Mouse (Mus musculus) monocyte, adult 2 months (primary cell): ENCODE results near the gene Rln1.

ENCODE experiments used
- DNase-seq, 2 experiments: peaks; one replicate each; pipeline ENCODE4 v3.0.0; 2022; ENCODE audit warnings: low spot score in 2 of 2, low read depth in 1 of 2

The Rln1 gene

GRCm38 (mm10) chr19:29362173-29362930 is 27.9 kb upstream of the Rln1 start:
- no peak for DNase-seq

DNA sequence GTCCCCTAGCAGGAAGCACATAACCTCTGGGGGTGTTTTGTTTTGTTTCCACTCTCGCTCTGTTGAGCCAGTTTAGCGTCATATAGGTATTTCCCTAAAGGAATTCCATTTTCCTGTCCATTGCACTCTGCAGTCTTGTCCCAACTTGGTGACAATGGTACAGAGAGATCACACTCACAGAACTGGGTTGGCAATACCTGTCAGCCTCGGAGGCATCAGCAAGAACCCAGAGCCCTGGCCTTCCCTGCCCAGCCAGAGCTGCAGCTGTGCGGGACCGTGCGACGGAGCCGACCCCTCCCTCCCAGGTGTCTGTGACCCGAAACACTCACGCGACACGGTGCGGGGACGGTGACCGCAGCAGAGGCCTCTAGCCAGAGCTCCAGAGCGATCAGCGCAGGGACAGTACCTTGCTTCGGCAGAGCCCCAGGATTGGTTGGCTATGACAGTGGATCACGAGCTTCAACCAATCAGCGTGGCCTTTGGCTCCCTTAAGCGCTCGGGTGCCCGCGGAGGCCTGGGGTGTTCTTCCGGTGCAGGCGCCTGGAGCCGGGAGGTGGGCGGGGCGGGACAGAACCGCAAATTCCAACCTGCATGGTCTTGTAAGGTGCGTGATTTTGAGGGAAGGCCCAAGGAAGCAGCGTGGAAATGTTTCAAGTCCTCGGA is 27.1 kb upstream of the Rln1 start:
- peak; percentile 31 to 69 for DNase-seq

GRCm38 (mm10) chr19:29360251-29360650 is 25.8 kb upstream of the Rln1 start:
- DNase-seq, result no peak

GRCm38 (mm10) chr19:29356281-29356680 is 21.8 kb upstream of the Rln1 start:
- DNase-seq, result no peak

- peak; percentile 50 to 74 for DNase-seq
These were observed 20.7 kb upstream of the Rln1 start for GRCm38 (mm10) chr19:29354895-29355877.

DNA sequence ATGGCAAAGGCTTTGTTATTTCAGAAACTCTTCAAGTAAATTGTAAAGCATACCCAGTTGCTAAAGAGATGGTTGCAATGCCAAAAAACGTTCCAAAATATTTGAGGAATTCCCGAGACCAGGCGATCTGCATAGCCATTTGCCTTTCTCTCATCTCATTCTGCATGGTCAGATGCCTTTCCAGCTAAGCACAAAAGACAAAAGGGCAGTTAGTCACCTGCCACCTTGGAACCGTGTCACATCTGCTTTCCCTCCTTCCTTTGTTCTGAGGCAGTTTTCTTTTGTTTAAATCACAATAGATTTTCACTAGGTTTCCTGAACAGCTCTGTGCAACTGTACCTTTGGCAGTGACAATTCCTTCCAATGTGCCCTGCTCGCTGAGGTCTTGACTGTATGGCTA is 16.5 kb upstream of the Rln1 start:
- no peak for DNase-seq

DNA sequence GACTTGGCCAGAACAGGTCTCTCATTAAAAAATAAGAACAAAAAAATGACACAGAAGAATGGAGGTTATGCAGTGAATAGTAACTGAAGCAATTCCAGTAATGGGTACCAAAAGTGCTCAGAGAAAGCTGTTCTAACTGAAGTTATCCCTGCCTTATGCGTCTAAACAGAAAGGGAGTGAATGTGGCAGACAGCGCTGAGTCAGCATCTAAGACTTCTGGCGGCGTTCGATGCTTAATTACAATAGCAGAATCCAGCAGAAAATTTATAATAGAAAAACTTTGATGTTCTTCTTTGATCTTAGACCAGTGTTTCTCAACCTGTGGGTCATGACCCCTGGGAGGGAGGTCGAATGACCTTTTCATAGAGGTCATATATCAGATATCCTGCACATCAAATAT is 11.2 kb upstream of the Rln1 start:
- DNase-seq, result no peak

DNA sequence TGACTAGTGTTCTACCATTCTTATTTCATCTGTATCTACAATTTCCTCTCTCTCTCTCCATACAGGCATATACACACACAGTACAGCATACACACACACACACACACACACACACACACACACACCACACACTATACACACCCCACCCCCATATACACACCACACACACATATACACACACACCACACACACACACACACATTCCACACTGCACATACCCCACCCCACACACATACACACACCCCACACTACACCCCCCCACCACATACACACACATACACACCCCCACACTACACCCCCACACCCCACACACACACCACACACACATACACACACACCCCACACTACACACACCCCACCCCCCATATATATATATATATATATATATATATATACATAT is 10.4 kb upstream of the Rln1 start:
- no peak for DNase-seq

DNA sequence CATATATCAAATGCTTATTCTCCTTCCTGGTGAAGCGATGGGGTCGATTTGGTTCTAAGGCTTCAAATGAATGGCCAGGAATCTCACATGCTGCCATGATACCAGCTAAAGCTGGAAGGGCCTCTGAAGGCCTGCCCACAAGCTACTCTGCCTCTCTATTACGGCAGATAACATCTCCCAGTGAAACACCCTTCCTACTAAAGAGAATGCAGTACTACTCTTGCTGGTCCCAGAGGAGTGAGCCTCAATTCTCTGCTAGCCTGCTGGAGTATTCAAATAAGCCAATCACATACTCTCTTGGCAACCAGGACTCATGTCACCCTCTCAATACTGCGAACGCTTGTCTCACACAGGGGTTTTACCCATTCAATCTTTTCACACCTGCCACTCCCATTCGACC is 7.8 kb upstream of the Rln1 start:
- no peak for DNase-seq

GRCm38 (mm10) chr19:29341029-29341428 is 6.6 kb upstream of the Rln1 start:
- no peak for DNase-seq

DNA sequence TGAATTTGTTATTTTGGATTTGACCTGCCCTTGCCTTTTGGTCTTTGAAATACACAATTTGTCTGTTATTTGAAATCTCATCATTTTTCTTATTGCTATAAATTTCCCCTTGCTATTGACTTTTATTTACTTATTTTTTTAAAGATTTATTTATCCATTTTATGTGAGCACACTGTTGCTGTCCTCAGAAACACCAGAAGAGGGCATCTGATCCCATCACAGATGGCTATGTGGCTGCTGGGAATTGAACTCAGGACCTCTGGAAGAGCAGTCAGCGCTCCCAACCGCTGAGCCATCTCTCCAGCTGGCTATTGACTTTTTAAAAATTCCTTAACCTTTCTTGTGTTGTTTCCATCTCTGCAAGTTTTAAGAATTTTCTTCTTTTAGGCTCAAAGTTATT is 2.2 kb upstream of the Rln1 start:
- DNase-seq, result no peak

DNA sequence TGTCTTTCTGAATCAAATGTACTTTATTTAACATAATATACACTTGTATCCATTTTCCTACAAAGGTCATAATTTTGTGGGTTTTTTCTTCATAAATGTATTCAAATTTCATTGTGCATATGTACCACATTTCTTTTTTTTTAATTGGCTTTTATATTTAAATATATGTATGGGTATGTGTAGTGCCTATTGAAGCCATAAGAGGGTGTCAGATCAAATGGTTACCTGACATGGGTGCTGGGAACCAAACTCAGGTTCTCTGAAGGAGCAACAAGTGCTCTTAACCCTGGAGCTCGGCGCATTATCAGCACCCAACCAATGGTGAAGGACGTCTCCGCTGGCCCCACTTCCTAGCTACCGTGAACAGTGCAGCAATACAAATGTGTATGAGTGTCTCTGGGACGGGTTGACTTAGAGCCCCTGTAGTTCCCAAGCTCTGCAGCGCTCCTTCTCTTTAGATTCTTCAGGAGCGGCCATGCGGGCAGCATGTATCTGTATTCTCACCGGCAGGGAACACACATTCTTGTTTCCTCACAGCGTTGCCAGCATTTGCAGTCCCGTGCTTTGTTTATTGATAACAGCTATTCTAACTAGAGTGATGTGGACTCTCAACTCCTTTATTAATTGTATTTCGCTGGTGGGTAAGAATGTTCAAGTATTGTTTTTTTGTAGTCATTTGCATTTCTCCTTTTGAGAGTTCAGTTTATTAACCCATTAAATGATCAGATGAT is 7.5 kb downstream of the Rln1 start:
- DNase-seq, result no peak

DNA sequence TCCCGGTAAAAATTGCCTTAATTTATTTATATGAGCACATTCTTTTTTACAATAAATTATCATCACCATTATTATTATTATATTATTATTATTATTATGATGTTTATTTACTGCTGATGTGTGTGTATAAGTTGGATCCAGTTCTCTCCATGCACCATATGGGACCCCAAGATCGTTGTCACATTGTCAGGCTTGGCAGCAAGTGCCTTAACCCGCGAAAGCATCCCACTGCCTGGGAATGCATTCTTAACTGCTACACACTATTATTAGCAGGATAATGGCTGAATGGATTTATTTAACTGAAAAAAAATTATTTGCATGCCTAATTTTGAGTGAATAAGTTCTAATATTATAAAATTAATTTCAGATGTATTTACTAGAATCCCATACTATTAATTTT is 8.1 kb downstream of the Rln1 start:
- no peak for DNase-seq

DNA sequence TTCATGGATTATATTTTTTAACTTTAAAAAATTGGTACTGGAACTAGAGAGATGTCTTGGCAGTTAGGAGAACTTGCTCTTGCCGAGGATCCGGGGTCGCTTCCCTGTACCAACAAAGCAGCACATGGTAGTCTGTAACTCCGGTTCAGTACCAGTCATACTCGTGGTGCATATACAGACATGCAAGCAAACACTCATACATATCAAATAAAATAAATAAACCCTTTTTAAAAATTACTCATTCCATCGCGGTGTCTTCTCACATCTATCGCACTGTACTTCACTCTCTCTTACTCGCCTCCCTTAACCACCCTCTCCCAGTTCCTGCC is 8.7 kb downstream of the Rln1 start:
- no peak for DNase-seq

GRCm38 (mm10) chr19:29325053-29325851 is 9.2 kb downstream of the Rln1 start, which contains the start of gene Insl6:
Insl6 (minus strand) TSS chr19:29325356.
- peak in 1 of 2 experiments; percentile 19 for DNase-seq

GRCm38 (mm10) chr19:29323416-29324049 is 10.9 kb downstream of the Rln1 start:
- no peak for DNase-seq

DNA sequence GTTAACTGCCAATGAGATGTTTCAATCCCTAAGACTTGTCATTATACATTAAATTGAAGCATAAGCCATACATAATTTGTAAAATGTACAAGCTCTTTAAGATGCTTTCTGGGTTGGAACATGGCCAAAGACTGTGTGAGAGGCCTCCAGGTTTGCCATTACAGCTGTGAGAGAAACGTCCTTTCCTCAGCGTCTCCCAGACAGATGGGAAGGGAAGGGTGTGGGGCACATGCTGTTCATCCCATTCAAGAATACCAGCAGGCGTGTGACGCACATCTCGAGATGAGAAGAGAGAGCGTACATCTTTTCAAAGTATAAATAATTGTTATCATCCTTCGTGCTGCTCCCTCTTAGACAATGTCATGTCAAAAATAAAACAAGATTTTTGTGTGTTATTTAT is 21.8 kb downstream of the Rln1 start:
- DNase-seq, result no peak

GRCm38 (mm10) chr19:29311791-29312190 is 22.7 kb downstream of the Rln1 start:
- DNase-seq, result no peak

GRCm38 (mm10) chr19:29308832-29309231 is 25.6 kb downstream of the Rln1 start:
- DNase-seq, result no peak

GRCm38 (mm10) chr19:29302119-29302518 is 32.4 kb downstream of the Rln1 start:
- no peak for DNase-seq
